Mouse (Mus musculus): ENCODE results near the gene Fdps. TPM values are rescaled to one million over a fixed set of nuclear protein-coding genes. Genes with fewer than 3 reads are reported as not detected.

Gene Fdps
- polyA plus RNA-seq, 1 experiment from 2014 or later = 453 TPM

- Histone ChIP-seq H3K4me3 (ENCODE audit: low read depth, low read length) (no peak overlapping the region), H3K27ac (ENCODE audit: low read depth, low read length) (no peak overlapping the region), H3K27me3 (ENCODE audit: control insufficient read depth, insufficient read depth, low read length) (no peaks in the 10 kb centered on the region), H3K9ac (replicated peaks; ENCODE audit: low read depth, low read length) (no peak overlapping the region), H3K9me3 (ENCODE audit: control insufficient read depth, low read length) (no peaks in the 10 kb centered on the region), H3K4me2 (ENCODE audit: low read depth, low read length) (no peak overlapping the region), H3K4me1 (ENCODE audit: control insufficient read depth, insufficient read depth, low read length) (no peaks in the 10 kb centered on the region), H3K36me3 (ENCODE audit: control insufficient read depth, insufficient read depth, low read length) (no peaks in the 10 kb centered on the region)
- 83% methylated on average over 7 of the region's 7 CpGs for WGBS
- ATAC-seq (ENCODE audit: low read depth) = no peak
These were observed 31.3 kb upstream of the Fdps start for GRCm38 (mm10) chr3:89133063-89133450.

DNA sequence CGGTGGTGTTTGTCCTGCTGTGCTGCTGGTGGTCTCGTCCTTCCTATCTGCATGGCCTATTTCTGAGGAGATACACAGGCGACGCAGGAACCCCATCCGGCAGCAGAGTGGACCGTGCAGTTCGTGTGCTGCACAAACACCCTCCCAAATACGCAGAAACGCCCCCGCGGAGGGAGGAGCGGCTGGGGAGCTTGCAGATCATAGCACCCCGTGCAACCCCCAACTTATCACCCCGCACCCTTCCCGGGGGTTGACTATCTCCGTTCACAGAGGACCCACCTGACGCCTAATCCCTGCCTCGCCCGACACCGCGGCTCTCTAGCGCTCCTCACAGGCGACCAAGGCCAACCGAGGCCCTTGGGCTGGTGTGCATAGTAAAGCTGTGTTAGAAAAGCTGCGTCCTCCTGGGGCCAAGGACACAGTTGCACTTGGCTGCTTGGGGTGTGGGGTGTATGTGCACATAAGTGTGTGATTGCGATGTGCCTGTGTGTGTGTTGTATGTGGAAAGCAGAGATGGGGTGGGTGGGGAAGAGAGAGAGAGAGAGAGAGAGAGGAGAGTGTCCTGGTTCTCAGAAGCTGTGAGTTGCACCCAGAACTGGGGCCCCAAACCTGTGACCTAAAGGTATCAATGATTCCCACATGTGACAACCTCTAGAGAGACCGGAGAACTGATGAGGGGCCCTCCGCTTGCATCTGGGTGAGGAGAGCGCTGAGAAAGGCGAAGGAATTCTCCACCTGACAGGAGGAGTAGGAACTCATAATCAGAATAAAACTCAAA lies 30.7 kb upstream of the Fdps start:
- no peaks in the 10 kb centered on the region for H3K36me3 ChIP-seq (ENCODE audit: control insufficient read depth, insufficient read depth, low read length)
- peak overlapping the region; percentile 25; the same call in 1 of the 2 replicates for H3K9ac ChIP-seq (replicated peaks; ENCODE audit: low read depth, low read length)
- peak overlapping the region; percentile 24 for H3K4me3 ChIP-seq (ENCODE audit: low read depth, low read length)
- H3K9me3 ChIP-seq (ENCODE audit: control insufficient read depth, low read length) = no peaks in the 10 kb centered on the region
- peak; percentile 49; the same call in 1 of the 2 replicates for ATAC-seq (ENCODE audit: low read depth)
- WGBS = 17% methylated on average over 29 of the region's 30 CpGs
- peak overlapping the region; percentile 53 for H3K4me2 ChIP-seq (ENCODE audit: low read depth, low read length)
- no peaks in the 10 kb centered on the region for H3K27me3 ChIP-seq (ENCODE audit: control insufficient read depth, insufficient read depth, low read length)
- H3K4me1 ChIP-seq (ENCODE audit: control insufficient read depth, insufficient read depth, low read length) = no peaks in the 10 kb centered on the region
- no peak overlapping the region for H3K27ac ChIP-seq (ENCODE audit: low read depth, low read length)

- no peak for ATAC-seq (ENCODE audit: low read depth)
- Histone ChIP-seq H3K36me3 (ENCODE audit: control insufficient read depth, insufficient read depth, low read length) (no peaks in the 10 kb centered on the region), H3K9me3 (ENCODE audit: control insufficient read depth, low read length) (no peaks in the 10 kb centered on the region), H3K9ac (replicated peaks; ENCODE audit: low read depth, low read length) (peak overlapping the region; percentile 25; the same call in 1 of the 2 replicates), H3K4me2 (ENCODE audit: low read depth, low read length) (peak overlapping the region; percentile 53; the same call in 1 of the 2 replicates), H3K27ac (ENCODE audit: low read depth, low read length) (no peak overlapping the region), H3K27me3 (ENCODE audit: control insufficient read depth, insufficient read depth, low read length) (no peaks in the 10 kb centered on the region), H3K4me1 (ENCODE audit: control insufficient read depth, insufficient read depth, low read length) (no peaks in the 10 kb centered on the region), H3K4me3 (ENCODE audit: low read depth, low read length) (no peak overlapping the region)
- whole genome bisulfite sequencing = 43% methylated on average over 4 of the region's 4 CpGs
These were observed 30.1 kb upstream of the Fdps start for GRCm38 (mm10) chr3:89131816-89132215.

- H3K4me3 ChIP-seq (ENCODE audit: low read depth, low read length) = no peak overlapping the region
- no peaks in the 10 kb centered on the region for H3K36me3 ChIP-seq (ENCODE audit: control insufficient read depth, insufficient read depth, low read length)
- WGBS = 97% methylated on average over 3 of the region's 3 CpGs
- H3K27me3 ChIP-seq (ENCODE audit: control insufficient read depth, insufficient read depth, low read length) = no peaks in the 10 kb centered on the region
- H3K27ac ChIP-seq (ENCODE audit: low read depth, low read length) = no peak overlapping the region
- no peaks in the 10 kb centered on the region for H3K9me3 ChIP-seq (ENCODE audit: control insufficient read depth, low read length)
- no peaks in the 10 kb centered on the region for H3K4me1 ChIP-seq (ENCODE audit: control insufficient read depth, insufficient read depth, low read length)
- H3K4me2 ChIP-seq (ENCODE audit: low read depth, low read length) = no peak overlapping the region
- no peak overlapping the region for H3K9ac ChIP-seq (replicated peaks; ENCODE audit: low read depth, low read length)
- ATAC-seq (ENCODE audit: low read depth) = no peak
These were observed 28.1 kb upstream of the Fdps start for GRCm38 (mm10) chr3:89129908-89130307.

DNA sequence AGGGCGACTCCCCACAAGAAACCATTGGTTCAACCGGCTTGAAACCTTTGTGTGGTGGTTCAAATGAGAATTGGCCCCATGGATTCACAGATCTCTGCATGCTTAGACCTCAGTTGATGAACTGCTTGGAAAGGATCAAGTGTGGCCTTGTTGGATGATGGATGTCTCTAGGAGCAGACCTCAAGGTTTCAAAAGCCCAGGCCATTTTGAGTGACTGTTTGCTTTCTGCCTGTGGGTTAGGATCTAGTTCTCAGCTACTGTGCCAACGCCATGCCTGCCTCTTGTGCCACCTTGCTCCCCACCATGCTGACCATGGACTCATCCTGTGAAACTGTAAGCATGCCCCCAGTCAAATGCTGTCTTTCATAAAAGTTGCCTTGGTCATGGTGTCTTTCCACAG lies 24.2 kb upstream of the Fdps start:
- no peak overlapping the region for H3K27ac ChIP-seq (ENCODE audit: low read depth, low read length)
- H3K36me3 ChIP-seq (ENCODE audit: control insufficient read depth, insufficient read depth, low read length) = no peaks in the 10 kb centered on the region
- H3K4me3 ChIP-seq (ENCODE audit: low read depth, low read length) = no peak overlapping the region
- ATAC-seq (ENCODE audit: low read depth) = no peak
- H3K4me2 ChIP-seq (ENCODE audit: low read depth, low read length) = no peak overlapping the region
- H3K9ac ChIP-seq (replicated peaks; ENCODE audit: low read depth, low read length) = no peak overlapping the region
- H3K27me3 ChIP-seq (ENCODE audit: control insufficient read depth, insufficient read depth, low read length) = no peaks in the 10 kb centered on the region
- 91% methylated on average over 3 of the region's 3 CpGs for WGBS
- H3K9me3 ChIP-seq (ENCODE audit: control insufficient read depth, low read length) = no peaks in the 10 kb centered on the region
- H3K4me1 ChIP-seq (ENCODE audit: control insufficient read depth, insufficient read depth, low read length) = no peaks in the 10 kb centered on the region

GRCm38 (mm10) chr3:89124241-89124640 lies 22.5 kb upstream of the Fdps start:
- no peaks in the 10 kb centered on the region for H3K27me3 ChIP-seq (ENCODE audit: control insufficient read depth, insufficient read depth, low read length)
- H3K4me3 ChIP-seq (ENCODE audit: low read depth, low read length) = no peak overlapping the region
- 82% methylated on average over 3 of the region's 3 CpGs for WGBS
- no peak for ATAC-seq (ENCODE audit: low read depth)
- no peaks in the 10 kb centered on the region for H3K9me3 ChIP-seq (ENCODE audit: control insufficient read depth, low read length)
- no peak overlapping the region for H3K9ac ChIP-seq (replicated peaks; ENCODE audit: low read depth, low read length)
- no peak overlapping the region for H3K27ac ChIP-seq (ENCODE audit: low read depth, low read length)
- H3K36me3 ChIP-seq (ENCODE audit: control insufficient read depth, insufficient read depth, low read length) = no peaks in the 10 kb centered on the region
- no peaks in the 10 kb centered on the region for H3K4me1 ChIP-seq (ENCODE audit: control insufficient read depth, insufficient read depth, low read length)
- no peak overlapping the region for H3K4me2 ChIP-seq (ENCODE audit: low read depth, low read length)

- H3K4me2 ChIP-seq (ENCODE audit: low read depth, low read length) = no peak overlapping the region
- H3K9ac ChIP-seq (replicated peaks; ENCODE audit: low read depth, low read length) = no peak overlapping the region
- no peaks in the 10 kb centered on the region for H3K36me3 ChIP-seq (ENCODE audit: control insufficient read depth, insufficient read depth, low read length)
- no peaks in the 10 kb centered on the region for H3K4me1 ChIP-seq (ENCODE audit: control insufficient read depth, insufficient read depth, low read length)
- H3K27ac ChIP-seq (ENCODE audit: low read depth, low read length) = no peak overlapping the region
- WGBS = 73% methylated on average over 2 of the region's 2 CpGs
- no peak for ATAC-seq (ENCODE audit: low read depth)
- H3K9me3 ChIP-seq (ENCODE audit: control insufficient read depth, low read length) = no peaks in the 10 kb centered on the region
- no peaks in the 10 kb centered on the region for H3K27me3 ChIP-seq (ENCODE audit: control insufficient read depth, insufficient read depth, low read length)
- H3K4me3 ChIP-seq (ENCODE audit: low read depth, low read length) = no peak overlapping the region
These were observed 21.6 kb upstream of the Fdps start for GRCm38 (mm10) chr3:89123313-89123712.

DNA sequence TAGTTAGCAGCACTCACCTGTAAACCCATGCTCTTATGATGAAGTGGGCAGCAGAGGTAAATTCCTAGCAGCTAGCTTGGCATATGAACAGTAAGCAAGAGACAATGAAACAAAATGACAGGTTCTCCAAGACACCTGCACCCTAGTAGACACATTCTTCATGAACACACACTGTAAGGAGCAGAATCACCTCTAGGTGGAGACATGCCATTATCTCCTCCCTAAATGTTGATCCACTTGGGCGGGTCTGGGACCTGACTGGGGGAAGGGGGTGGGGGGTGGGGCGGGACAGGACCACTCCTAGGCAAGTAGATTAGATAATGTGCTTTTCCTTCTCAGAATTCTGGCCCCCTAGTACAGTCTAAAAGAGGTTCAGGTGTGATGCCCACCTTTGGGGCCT lies 13.8 kb upstream of the Fdps start:
- no peaks in the 10 kb centered on the region for H3K4me1 ChIP-seq (ENCODE audit: control insufficient read depth, insufficient read depth, low read length)
- H3K27me3 ChIP-seq (ENCODE audit: control insufficient read depth, insufficient read depth, low read length) = no peaks in the 10 kb centered on the region
- no peaks in the 10 kb centered on the region for H3K9me3 ChIP-seq (ENCODE audit: control insufficient read depth, low read length)
- no peaks in the 10 kb centered on the region for H3K36me3 ChIP-seq (ENCODE audit: control insufficient read depth, insufficient read depth, low read length)
- H3K4me2 ChIP-seq (ENCODE audit: low read depth, low read length) = no peak overlapping the region
- no peak overlapping the region for H3K4me3 ChIP-seq (ENCODE audit: low read depth, low read length)
- no peak for ATAC-seq (ENCODE audit: low read depth)
- no peak overlapping the region for H3K27ac ChIP-seq (ENCODE audit: low read depth, low read length)
- no peak overlapping the region for H3K9ac ChIP-seq (replicated peaks; ENCODE audit: low read depth, low read length)
- 0% methylated on average over 2 of the region's 2 CpGs for WGBS

- Histone ChIP-seq H3K36me3 (ENCODE audit: control insufficient read depth, insufficient read depth, low read length) (no peaks in the 10 kb centered on the region), H3K4me1 (ENCODE audit: control insufficient read depth, insufficient read depth, low read length) (no peaks in the 10 kb centered on the region), H3K9ac (replicated peaks; ENCODE audit: low read depth, low read length) (no peak overlapping the region), H3K9me3 (ENCODE audit: control insufficient read depth, low read length) (no peaks in the 10 kb centered on the region), H3K4me3 (ENCODE audit: low read depth, low read length) (no peak overlapping the region), H3K27ac (ENCODE audit: low read depth, low read length) (no peak overlapping the region), H3K27me3 (ENCODE audit: control insufficient read depth, insufficient read depth, low read length) (no peaks in the 10 kb centered on the region), H3K4me2 (ENCODE audit: low read depth, low read length) (no peak overlapping the region)
- 90% methylated on average over 4 of the region's 4 CpGs for whole genome bisulfite sequencing
- no peak for ATAC-seq (ENCODE audit: low read depth)
These were observed 11.3 kb upstream of the Fdps start for GRCm38 (mm10) chr3:89113058-89113457.
